Mouse (Mus musculus): ENCODE measurements around the gene Dhx30.

Dhx30 gene

GRCm38 (mm10) chr9:110045763-110046377 lies 71.8 kb downstream of the Dhx30 start:
- no peak for DNase-seq (ENCODE audit: low spot score in 2 of 2)

- DNase-seq (ENCODE audit: low spot score in 2 of 2) = no peak
Observed at GRCm38 (mm10) chr9:110044373-110044772, 73.3 kb downstream of the Dhx30 start.

GRCm38 (mm10) chr9:110038485-110038884 lies 79.1 kb downstream of the Dhx30 start:
- DNase-seq (ENCODE audit: low spot score in 2 of 2) = no peak

GRCm38 (mm10) chr9:110037895-110038294 lies 79.7 kb downstream of the Dhx30 start:
- no peak for DNase-seq (ENCODE audit: low spot score in 2 of 2)

- DNase-seq (ENCODE audit: low spot score in 2 of 2) = no peak
Observed at GRCm38 (mm10) chr9:110035091-110035490, 82.5 kb downstream of the Dhx30 start.
